Mouse (Mus musculus) embryonic facial prominence, embryonic 12.5 days (tissue): Measurements from ENCODE around the gene Draxin. TPM values are rescaled to one million over a fixed set of nuclear protein-coding genes. Genes with fewer than 3 reads are reported as not detected.
"Not testable (repeated sequence)": the region's sequence is repeated elsewhere in the genome, so short reads cannot be mapped to it uniquely, and the experiment has no call there.

Source experiments
- ATAC-seq: fragments of 200-750 bp; cut with Nextera tagmentation; 2 replicates; pipeline ENCODE4 v1.8.0; 2017; ENCODE audit not compliant: insufficient number of reproducible peaks, insufficient read depth, low FRiP score, low TSS enrichment
- H3K27ac ChIP-seq: fragments of 300-500 bp; sonication (generic); 2 replicates; pipeline ENCODE4 v1.5.1; 2016; ENCODE audit warnings: mild to moderate bottlenecking
- H3K27me3 ChIP-seq: fragments of 300-500 bp; sonication (generic); 2 replicates; pipeline ENCODE4 v1.6.1; 2016; ENCODE audit warnings: mild to moderate bottlenecking, moderate library complexity
- H3K36me3 ChIP-seq: fragments of 300-500 bp; sonication (generic); 2 replicates; pipeline ENCODE4 v1.6.1; 2016; ENCODE audit warnings: mild to moderate bottlenecking
- H3K4me1 ChIP-seq: fragments of 300-500 bp; sonication (generic); 2 replicates; pipeline ENCODE4 v1.6.1; 2016
- H3K4me2 ChIP-seq: fragments of 300-500 bp; sonication (generic); replicated peaks from 2 replicates; pipeline ENCODE4 v1.6.1; 2016; ENCODE audit warnings: mild to moderate bottlenecking, moderate library complexity
- H3K4me3 ChIP-seq: fragments of 300-500 bp; sonication (generic); 2 replicates; pipeline ENCODE4 v1.5.1; 2016; ENCODE audit warnings: mild to moderate bottlenecking
- H3K9ac ChIP-seq: fragments of 300-500 bp; sonication (generic); 2 replicates; pipeline ENCODE4 v1.6.1; 2016; ENCODE audit warnings: mild to moderate bottlenecking, moderate library complexity
- H3K9me3 ChIP-seq: fragments of 300-500 bp; sonication (generic); 2 replicates; pipeline ENCODE4 v1.6.1; 2016; ENCODE audit warnings: mild to moderate bottlenecking, moderate library complexity
- WGBS: fragments of 180-500 bp; shearing (Covaris S2); methylation state at CpG from one replicate; pipeline ENCODE4 v1.1.7; 2016; 5-methylcytosine and 5-hydroxymethylcytosine counted together
- polyA plus RNA-seq: library from polyadenylated mRNA; unstranded; fragments of >200 nt; fragmentation: Nextera tagmentation; extraction: Ambion mirVana; gene quantifications from 2 replicates; pipeline ENCODE4 v1.2.1, GENCODE M21; 2016

The Draxin gene
- polyA plus RNA-seq = 1.7 and 1.8 TPM in 2 replicates

DNA sequence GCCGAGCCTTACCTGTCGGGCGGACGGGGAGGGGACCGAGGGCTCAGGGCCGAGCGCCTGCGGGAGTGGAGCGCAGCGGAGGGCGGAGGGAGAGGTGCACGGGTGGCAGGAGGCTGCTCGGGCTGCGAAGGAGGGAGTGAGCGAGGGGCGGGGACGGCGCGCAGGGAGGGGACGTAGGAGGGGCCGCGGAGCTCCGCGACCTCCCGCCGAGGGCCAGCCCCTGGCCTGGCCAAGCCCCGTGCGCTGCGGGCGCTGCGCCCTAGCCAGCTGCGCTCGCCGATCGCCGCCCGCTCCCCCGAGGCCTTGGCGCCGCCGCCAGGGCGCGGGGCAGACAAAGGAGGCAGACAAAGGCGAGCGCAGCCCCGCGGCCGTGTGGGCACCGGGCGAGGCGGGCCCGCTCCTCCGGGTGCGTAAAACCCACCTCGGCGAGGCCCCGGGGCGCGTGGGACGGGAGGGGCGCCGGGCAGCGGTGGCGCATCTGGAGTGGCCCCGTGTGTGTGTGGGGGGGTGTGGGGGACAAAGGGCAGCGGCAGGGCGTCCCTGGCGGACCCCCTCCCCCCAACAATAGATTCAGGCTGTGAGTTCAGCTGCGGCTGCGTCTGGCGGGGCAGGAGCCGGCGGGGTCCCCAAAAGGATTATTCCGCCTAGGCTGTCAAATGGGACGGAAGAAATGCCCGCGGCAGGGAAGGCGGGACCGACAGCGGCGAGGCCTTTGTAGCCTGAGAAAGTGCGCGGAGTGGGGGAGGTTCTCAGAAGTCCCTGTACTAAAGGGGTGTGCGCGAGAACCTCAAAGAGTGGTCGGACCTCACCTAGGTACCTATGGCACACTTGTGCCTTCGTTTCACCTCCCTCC lies at the start of gene Draxin:
Draxin (minus strand) TSS at position 138 of the 853 bp plus-strand sequence.
- Histone ChIP-seq H3K4me2 (peak within 1 kb of the TSS; percentile 90), H3K9ac (peak within 1 kb of the TSS; percentile 88), H3K9me3 (no peaks in the 10 kb centered on the region), H3K27me3 (peaks cover 28% of the 10 kb centered on the region), H3K4me1 (peaks cover 6% of the 10 kb centered on the region; the same call in 1 of the 2 replicates), H3K4me3 (peak within 1 kb of the TSS; percentile 80), H3K36me3 (no peaks in the 10 kb centered on the region), H3K27ac (peak within 1 kb of the TSS; percentile 81)
- 1% methylated on average over 81 of the region's 87 CpGs for WGBS
- ATAC-seq = peak; percentile 85

DNA sequence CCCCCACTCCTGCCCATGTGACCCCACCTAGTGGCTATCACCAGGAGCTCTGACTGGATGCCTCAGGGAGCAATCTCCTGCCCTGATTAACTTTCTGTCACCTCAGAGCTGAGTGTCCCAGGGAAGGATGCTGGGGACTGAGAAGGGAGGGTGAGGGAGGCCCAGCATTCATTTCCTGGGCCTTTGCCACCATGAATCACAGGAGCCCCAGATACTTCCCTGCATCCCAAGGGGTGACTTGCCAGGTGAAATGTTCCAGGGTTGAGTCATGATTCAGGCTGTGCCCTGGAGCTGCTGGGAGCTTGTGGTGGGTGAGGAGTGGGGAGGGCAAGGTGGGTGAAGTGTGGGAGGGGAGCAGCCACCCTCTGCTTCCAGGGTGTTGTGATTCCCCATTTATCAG lies 47.2 kb upstream of the Draxin start:
- Histone ChIP-seq H3K9me3 (no peaks in the 10 kb centered on the region), H3K4me2 (no peak overlapping the region), H3K4me1 (peaks cover 7% of the 10 kb centered on the region), H3K36me3 (no peaks in the 10 kb centered on the region), H3K9ac (no peak overlapping the region), H3K27me3 (peaks cover 68% of the 10 kb centered on the region), H3K27ac (no peak overlapping the region), H3K4me3 (no peak overlapping the region)
- ATAC-seq = no peak

DNA sequence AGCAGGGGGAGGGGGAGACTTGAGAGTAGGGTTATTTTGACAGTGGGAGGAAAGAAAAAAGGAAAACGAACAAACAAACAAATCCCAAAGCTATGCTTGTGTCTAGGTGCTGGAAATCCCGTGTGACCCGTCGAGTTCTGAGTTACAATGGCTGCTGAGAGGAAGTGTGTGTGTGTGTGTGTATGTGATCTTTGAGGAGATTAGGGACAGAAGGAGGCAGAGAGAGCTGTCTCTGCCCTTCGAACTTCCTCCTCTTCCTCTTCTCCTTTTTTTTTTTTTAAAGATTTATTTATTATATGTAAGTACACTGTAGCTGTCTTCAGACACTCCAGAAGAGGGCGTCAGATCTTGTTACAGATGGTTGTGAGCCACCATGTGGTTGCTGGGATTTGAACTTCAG lies 46.1 kb upstream of the Draxin start:
- not testable (repeated sequence) for H3K9ac ChIP-seq, ATAC-seq, H3K4me3 ChIP-seq, H3K4me1 ChIP-seq, H3K4me2 ChIP-seq, H3K27ac ChIP-seq, H3K9me3 ChIP-seq, H3K36me3 ChIP-seq
- peaks cover 72% of the 10 kb centered on the region for H3K27me3 ChIP-seq
- 75% methylated on average over 5 of the region's 6 CpGs for WGBS

DNA sequence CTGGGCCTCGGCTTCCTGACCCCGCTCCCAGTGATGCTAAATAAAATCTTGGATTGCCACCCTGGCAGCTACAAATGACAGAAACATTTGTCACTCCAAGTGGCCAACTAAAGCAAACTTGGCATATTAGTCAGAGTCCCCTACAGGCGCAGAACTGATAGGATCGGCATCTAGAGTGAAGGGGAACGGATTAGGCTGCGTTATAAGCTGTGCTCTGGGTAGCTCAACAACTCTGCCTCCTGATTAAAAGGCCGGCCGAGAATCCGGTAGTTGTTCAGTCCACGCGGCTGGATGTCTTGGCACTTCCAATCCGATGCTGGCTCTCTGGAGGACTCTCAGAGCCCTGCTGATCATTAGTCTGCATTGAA lies 44.0 kb upstream of the Draxin start:
- Histone ChIP-seq H3K27me3 (peaks cover 81% of the 10 kb centered on the region), H3K36me3 (no peaks in the 10 kb centered on the region), H3K4me1 (peaks cover 7% of the 10 kb centered on the region), H3K27ac (no peak overlapping the region), H3K4me3 (0 out of 2 replicates have a peak overlapping the region, but pooled peaks have one; percentile 4), H3K4me2 (no peak overlapping the region), H3K9ac (no peak overlapping the region), H3K9me3 (no peaks in the 10 kb centered on the region)
- WGBS = 14% methylated on average over 12 of the region's 12 CpGs
- no peak for ATAC-seq

DNA sequence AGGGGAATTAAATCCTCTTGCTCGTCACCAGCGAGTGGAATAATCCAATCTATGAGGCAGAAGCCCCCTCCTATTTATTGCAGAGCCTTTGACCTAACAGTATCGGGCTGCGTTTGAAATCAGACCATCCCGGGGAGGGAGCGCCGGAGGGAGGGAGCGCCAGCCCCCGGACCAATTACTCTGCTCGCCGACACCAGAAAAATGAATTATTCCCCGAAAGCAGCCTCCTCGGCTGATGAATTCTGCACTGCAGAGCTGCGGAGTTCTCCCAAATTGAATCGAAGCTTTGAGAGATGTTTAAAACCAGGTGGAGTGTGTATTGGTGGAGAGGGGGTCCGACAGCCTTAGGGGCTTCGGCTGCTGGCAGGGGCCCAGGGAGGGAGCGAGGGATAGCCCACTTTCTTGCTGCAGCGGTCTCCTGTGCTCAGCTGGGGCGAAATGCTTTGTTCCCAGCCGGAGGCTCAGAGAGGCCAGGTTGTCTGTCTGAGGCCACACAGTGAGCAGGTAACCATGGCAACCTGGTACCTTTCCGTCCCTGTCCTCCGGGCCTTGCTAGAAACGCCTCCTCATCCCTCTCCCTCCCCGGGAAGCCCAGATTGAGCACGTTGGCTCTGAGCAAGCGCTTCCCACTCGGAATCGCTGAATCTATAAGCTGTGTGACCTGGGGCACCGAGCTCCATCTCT lies 43.5 kb upstream of the Draxin start:
- Histone ChIP-seq H3K4me3 (0 out of 2 replicates have a peak overlapping the region, but pooled peaks have one; percentile 4), H3K36me3 (no peaks in the 10 kb centered on the region), H3K9me3 (no peaks in the 10 kb centered on the region), H3K4me1 (peaks cover 7% of the 10 kb centered on the region), H3K9ac (no peak overlapping the region), H3K27me3 (peaks cover 80% of the 10 kb centered on the region), H3K27ac (no peak overlapping the region), H3K4me2 (peak overlapping the region; percentile 27; the same call in 1 of the 2 replicates)
- under 1% methylated on average over 30 of the region's 30 CpGs for WGBS
- no peak for ATAC-seq

DNA sequence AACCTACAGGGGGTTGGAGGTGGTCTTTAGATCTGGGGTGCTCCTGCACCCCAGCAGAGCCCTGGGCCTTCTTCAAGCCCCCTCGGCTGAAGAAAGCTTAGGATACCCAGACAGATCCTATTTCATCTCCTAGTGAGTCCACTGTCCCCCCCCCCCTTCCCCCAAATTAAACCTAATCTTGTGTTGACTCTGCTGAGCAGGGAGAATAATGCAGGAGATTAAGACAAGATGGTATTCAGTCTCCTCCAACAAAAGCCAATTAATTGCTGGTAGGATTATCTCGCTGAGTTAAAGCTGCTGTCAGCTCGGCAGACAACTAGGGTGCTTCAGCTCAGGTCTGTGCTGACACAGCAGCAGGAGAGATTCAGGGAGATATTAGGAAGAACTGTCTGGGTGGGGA lies 40.8 kb upstream of the Draxin start:
- no peak overlapping the region for H3K9ac ChIP-seq
- no peaks in the 10 kb centered on the region for H3K9me3 ChIP-seq
- no peaks in the 10 kb centered on the region for H3K36me3 ChIP-seq
- 17% methylated on average over 3 of the region's 3 CpGs for WGBS
- H3K4me2 ChIP-seq = no peak overlapping the region
- no peak overlapping the region for H3K4me3 ChIP-seq
- H3K27me3 ChIP-seq = peaks cover 82% of the 10 kb centered on the region
- H3K4me1 ChIP-seq = peaks cover 11% of the 10 kb centered on the region
- H3K27ac ChIP-seq = no peak overlapping the region
- no peak for ATAC-seq

DNA sequence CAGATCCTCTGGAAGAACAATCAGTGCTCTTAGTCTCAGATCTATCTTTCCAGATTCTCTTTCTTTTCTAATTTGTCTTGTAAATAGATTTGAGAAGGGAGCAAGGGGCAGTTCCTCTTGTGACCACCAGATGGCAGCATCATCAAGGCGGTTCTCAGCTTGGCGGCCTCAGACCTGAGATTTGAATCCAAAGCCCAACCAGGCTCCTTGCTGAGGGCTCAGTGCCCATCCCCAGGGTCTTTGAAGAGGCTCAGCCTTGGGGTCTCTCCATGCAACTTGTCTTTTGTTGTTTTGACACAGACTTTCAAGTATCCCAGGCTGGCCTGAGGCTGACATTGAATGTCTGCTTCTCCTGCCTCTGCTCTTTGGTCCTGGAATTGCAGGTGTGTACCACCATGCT lies 40.3 kb upstream of the Draxin start:
- H3K36me3 ChIP-seq = no peaks in the 10 kb centered on the region
- H3K4me3 ChIP-seq = no peak overlapping the region
- peaks cover 82% of the 10 kb centered on the region for H3K27me3 ChIP-seq
- H3K4me2 ChIP-seq = no peak overlapping the region
- peaks cover 13% of the 10 kb centered on the region for H3K4me1 ChIP-seq
- H3K9ac ChIP-seq = no peak overlapping the region
- WGBS = 4% methylated on average over 2 of the region's 2 CpGs
- H3K27ac ChIP-seq = no peak overlapping the region
- no peak for ATAC-seq
- H3K9me3 ChIP-seq = no peaks in the 10 kb centered on the region

DNA sequence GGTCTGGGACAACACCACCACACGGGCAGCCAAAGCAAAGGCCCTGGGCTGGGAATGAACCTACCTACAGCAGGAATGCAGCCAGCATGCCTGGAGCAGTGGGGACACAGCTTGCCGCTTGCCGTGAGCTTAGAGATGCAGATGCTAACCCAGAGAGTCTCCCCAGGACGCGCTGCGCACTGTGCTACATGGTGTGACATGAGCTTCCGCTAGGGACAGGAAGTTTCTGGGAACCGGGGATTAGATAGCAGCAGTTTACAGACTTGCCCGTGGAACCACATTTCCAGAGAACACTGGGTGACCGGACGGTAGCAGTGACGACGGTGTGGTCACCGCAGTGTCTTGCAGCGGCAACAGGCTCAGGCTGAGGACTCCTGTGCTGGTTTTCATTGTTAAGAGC lies 39.1 kb upstream of the Draxin start:
- ATAC-seq = no peak
- Histone ChIP-seq H3K9me3 (no peaks in the 10 kb centered on the region), H3K36me3 (no peaks in the 10 kb centered on the region), H3K9ac (no peak overlapping the region), H3K27ac (no peak overlapping the region), H3K4me3 (no peak overlapping the region), H3K27me3 (peaks cover 82% of the 10 kb centered on the region), H3K4me2 (no peak overlapping the region), H3K4me1 (peaks cover 13% of the 10 kb centered on the region)
- WGBS = 20% methylated on average over 15 of the region's 15 CpGs

DNA sequence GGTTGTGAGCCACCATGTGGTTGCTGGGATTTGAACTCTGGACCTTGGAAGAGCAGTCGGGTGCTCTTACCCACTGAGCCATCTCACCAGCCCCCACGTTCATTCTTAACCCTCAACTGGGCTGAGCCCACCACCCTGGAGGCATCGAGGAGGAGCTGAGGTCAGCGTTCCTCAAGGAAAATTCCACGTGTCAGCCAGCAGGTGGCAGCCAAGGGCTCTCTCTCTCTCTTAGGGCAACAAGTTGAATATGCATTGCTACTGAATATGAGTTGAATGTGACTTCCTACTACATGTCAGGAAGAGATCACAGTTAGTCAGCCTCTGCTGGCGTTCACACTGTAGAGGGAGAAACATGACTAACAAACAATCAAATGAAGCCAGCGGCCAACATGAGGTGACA lies 37.8 kb upstream of the Draxin start:
- no peak for ATAC-seq
- Histone ChIP-seq H3K27me3 (peaks cover 82% of the 10 kb centered on the region), H3K4me3 (no peak overlapping the region), H3K4me2 (no peak overlapping the region), H3K36me3 (no peaks in the 10 kb centered on the region), H3K27ac (no peak overlapping the region), H3K4me1 (peaks cover 10% of the 10 kb centered on the region), H3K9ac (no peak overlapping the region), H3K9me3 (no peaks in the 10 kb centered on the region)
- WGBS = 25% methylated on average over 7 of the region's 7 CpGs

DNA sequence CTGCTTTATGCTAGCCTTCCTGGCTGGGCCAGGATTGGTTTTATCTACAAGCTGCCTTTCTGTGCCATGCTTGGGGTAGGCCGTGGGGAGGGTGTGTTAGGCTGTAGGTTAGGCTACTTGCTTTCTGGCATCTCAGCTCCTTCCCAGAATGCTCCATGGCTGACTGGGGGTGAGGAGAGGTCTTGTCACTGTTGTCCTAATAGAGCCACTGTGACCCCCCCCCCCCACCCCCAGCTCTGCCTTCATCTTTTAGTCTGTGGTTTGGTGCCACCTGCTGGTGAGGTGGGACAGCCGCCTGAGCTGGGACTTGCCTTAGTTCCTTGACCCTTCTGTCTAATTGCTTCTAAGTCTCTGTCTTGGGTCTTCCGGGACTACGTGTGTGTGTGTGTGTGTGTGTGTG lies 36.5 kb upstream of the Draxin start:
- Histone ChIP-seq H3K36me3 (no peaks in the 10 kb centered on the region), H3K9me3 (no peaks in the 10 kb centered on the region), H3K4me2 (peak overlapping the region; percentile 32), H3K27me3 (peaks cover 82% of the 10 kb centered on the region), H3K4me1 (peaks cover 10% of the 10 kb centered on the region), H3K4me3 (peak overlapping the region; percentile 9; the same call in 1 of the 2 replicates), H3K9ac (no peak overlapping the region), H3K27ac (no peak overlapping the region)
- no peak for ATAC-seq
- WGBS = 7% methylated on average over 3 of the region's 4 CpGs

DNA sequence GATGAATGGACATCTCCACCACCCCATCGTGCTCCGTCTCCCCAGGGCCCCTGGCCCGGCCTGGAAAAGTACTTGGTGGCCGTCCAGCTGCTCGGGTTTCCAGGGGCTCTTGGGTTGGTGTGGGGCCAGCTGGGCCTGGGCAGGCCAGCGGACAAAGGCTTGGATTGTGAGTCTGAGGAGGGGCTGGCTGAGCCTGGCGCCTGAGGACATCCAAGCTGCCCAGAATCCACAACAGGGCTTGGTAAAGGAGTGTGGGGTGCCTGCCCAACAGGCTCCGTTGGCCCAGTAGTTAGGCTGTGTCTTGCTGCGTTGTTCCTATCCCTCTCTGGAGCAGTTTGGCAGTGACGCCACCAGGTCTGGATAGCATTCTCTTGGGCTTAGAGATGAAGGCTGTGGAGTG lies 35.9 kb upstream of the Draxin start:
- peaks cover 83% of the 10 kb centered on the region for H3K27me3 ChIP-seq
- H3K27ac ChIP-seq = no peak overlapping the region
- H3K4me3 ChIP-seq = peak overlapping the region; percentile 9; the same call in 1 of the 2 replicates
- H3K9me3 ChIP-seq = no peaks in the 10 kb centered on the region
- H3K9ac ChIP-seq = no peak overlapping the region
- no peaks in the 10 kb centered on the region for H3K36me3 ChIP-seq
- 2% methylated on average over 10 of the region's 10 CpGs for WGBS
- H3K4me2 ChIP-seq = peak overlapping the region; percentile 32
- no peak for ATAC-seq
- H3K4me1 ChIP-seq = peaks cover 10% of the 10 kb centered on the region

DNA sequence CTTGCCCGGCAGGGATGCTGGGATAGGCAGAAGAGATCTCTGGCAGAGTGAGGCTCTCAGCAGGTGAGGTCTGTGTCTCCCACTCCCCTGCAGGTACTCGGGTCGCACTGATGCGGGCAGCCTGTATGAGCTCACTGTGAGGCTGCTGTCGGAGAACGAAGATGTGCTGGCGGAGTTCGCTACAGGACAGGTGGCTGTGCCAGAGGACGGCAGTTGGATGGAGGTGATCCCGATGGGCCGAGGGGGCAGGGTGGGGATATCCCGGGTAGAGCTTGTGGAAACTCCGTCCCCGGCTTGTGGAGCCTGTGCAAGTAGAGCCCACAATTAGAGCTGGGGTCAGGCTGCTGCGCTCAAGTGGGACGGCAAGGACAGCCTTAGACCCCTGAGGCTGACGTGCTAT lies 35.1 kb upstream of the Draxin start:
- peaks cover 16% of the 10 kb centered on the region for H3K4me1 ChIP-seq
- H3K4me3 ChIP-seq = no peak overlapping the region
- peaks cover 87% of the 10 kb centered on the region for H3K27me3 ChIP-seq
- ATAC-seq = no peak
- no peak overlapping the region for H3K27ac ChIP-seq
- H3K9me3 ChIP-seq = no peaks in the 10 kb centered on the region
- no peak overlapping the region for H3K9ac ChIP-seq
- 4% methylated on average over 17 of the region's 17 CpGs for WGBS
- no peaks in the 10 kb centered on the region for H3K36me3 ChIP-seq
- H3K4me2 ChIP-seq = no peak overlapping the region
